Comparison of ENCODE assay signal across 30 mouse cellular contexts in genomic region chr3:92568752-92569151, GRCm38 (mm10). TPM values are rescaled to one million over a fixed set of nuclear protein-coding genes. Genes with fewer than 3 reads are reported as not detected.
DNase-seq lines count a peak whose midpoint lies in the region; ATAC-seq and TF ChIP-seq lines count a peak whose summit lies in the region.
"Had no signal": no experiment of that assay in that cellular context is flagged by ENCODE, and none has a peak within 500 bp of the region (broad histone marks: within the 10 kb centered on the region; RNA-seq: fewer than 3 reads in every experiment).

No protein-coding gene starts in this region.

- H3K36me3 ChIP-seq in lung, embryonic 16.5 days (ENCODE audit: control insufficient read depth, insufficient read depth, low read length) = no peaks in the 10 kb centered on the region
- H3K36me3 ChIP-seq: forebrain, embryonic 10.5 days had no signal

- no peak overlapping the region for H3K9ac ChIP-seq in lung, embryonic 16.5 days (ENCODE audit: low read length)
- H3K9ac ChIP-seq: forebrain, embryonic 13.5 days; hindbrain, embryonic 14.5 days had no signal

- peak; percentile 47; the same call in 1 of the 2 replicates for ATAC-seq in lung, embryonic 16.5 days (ENCODE audit: low read depth)
- ATAC-seq: activated CD4-positive, CD25-positive, alpha-beta regulatory T cell, adult 4 months; forebrain, embryonic 13.5 days; forebrain, embryonic 16.5 days had no signal

- intact Hi-C loops in left cerebral cortex, adult 2 months (cut with DNase I) = loop anchor here (10.0 kb wide), 1 partner anchor 336 kb away; no protein-coding TSS in a partner anchor
- intact Hi-C loops in heart, postnatal 25 days (cut with DNase I) = no loop called here

- 58% methylated on average over 2 of the region's 2 CpGs for WGBS in lung, embryonic 16.5 days

- no peak overlapping the region for H3K27ac ChIP-seq in lung, embryonic 16.5 days (ENCODE audit: low read length)
- no peak overlapping the region for H3K27ac ChIP-seq in left cerebral cortex, adult 2 months
- H3K27ac ChIP-seq: forebrain, embryonic 10.5 days; forebrain, embryonic 13.5 days; hindbrain, embryonic 14.5 days had no signal

- no peaks in the 10 kb centered on the region for H3K4me1 ChIP-seq in lung, embryonic 16.5 days (replicated peaks; ENCODE audit: control insufficient read depth, insufficient read depth, low read length)
- H3K4me1 ChIP-seq: forebrain, embryonic 13.5 days had no signal

- no peak overlapping the region for H3K4me3 ChIP-seq in lung, embryonic 16.5 days (ENCODE audit: low read length)
- H3K4me3 ChIP-seq in left cerebral cortex, adult 2 months = no peak overlapping the region
- H3K4me3 ChIP-seq: forebrain, embryonic 10.5 days; forebrain, embryonic 13.5 days had no signal

- no peak overlapping the region for H3K4me2 ChIP-seq in lung, embryonic 16.5 days (ENCODE audit: low read depth, low read length)
- H3K4me2 ChIP-seq: forebrain, embryonic 13.5 days; heart, embryonic 11.5 days; hindbrain, embryonic 14.5 days had no signal

- no peaks in the 10 kb centered on the region for H3K27me3 ChIP-seq in lung, embryonic 16.5 days (ENCODE audit: control insufficient read depth, insufficient read depth, low read depth, low read length)
- H3K27me3 ChIP-seq: forebrain, embryonic 13.5 days had no signal

- H3K9me3 ChIP-seq in lung, embryonic 16.5 days (ENCODE audit: control insufficient read depth, low read length) = no peaks in the 10 kb centered on the region
- H3K9me3 ChIP-seq: forebrain, embryonic 10.5 days; forebrain, embryonic 13.5 days had no signal

- no peak for TF ChIP-seq CTCF in left cerebral cortex, adult 2 months (IDR thresholded peaks at IDR 0.05)

- peak; percentile 61 to 72 for DNase-seq in lung, adult 18-20 months
- peak; percentile 44 for DNase-seq in lung, postnatal 14 days
- peak; percentile 47 to 74 for DNase-seq in lung, postnatal 4 days
- DNase-seq in left cerebral cortex, adult 2 months (ENCODE audit: extremely low spot score in 1 of 2, low spot score in 2 of 2) = no peak
- DNase-seq in layer of hippocampus, adult 8-10 months (ENCODE audit: low spot score in 2 of 2) = no peak
- no peak for DNase-seq in heart, postnatal 25 days (ENCODE audit: low spot score)
- DNase-seq: adrenal gland, adult 8-10 months; adrenal gland, postnatal 36 days; cerebellum, adult 18-20 months; cerebellum, adult 9-10 months; cerebellum, postnatal 14 days; gastrocnemius, postnatal 14 days; heart, adult 11 months; heart, postnatal 4 days had no signal

RNA-seq across cellular contexts. Expression of gene Ivl, which starts 4.8 kb away (rescaled TPM):
- polyA plus RNA-seq in lung, embryonic 16.5 days (2015; fragmentation: Nextera tagmentation; extraction: Ambion mirVana) = 0.64 TPM in 1 of 2 replicates, not detected in the other
- total RNA-seq in left cerebral cortex, adult 2 months (2021) = not detected
- not detected for total RNA-seq in layer of hippocampus, adult 8-10 months (2022)
- total RNA-seq in heart, postnatal 25 days (2021) = not detected
- total RNA-seq: adrenal gland, adult 8-10 months; adrenal gland, postnatal 36 days; gastrocnemius, adult 18-20 months; gastrocnemius, postnatal 14 days; gastrocnemius, postnatal 4 days; heart, adult 8-10 months; heart, postnatal 4 days had no signal
- polyA plus RNA-seq: activated CD4-positive, CD25-positive, alpha-beta regulatory T cell, adult 4 months; forebrain, embryonic 10.5 days; forebrain, embryonic 13.5 days; forebrain, embryonic 16.5 days; heart, embryonic 11.5 days; heart, embryonic 14.5 days; heart, postnatal 0 days; hindbrain, embryonic 11.5 days; hindbrain, embryonic 14.5 days had no signal

RNA-seq across cellular contexts. Expression of gene Smcp, which starts 20.0 kb away (rescaled TPM):
- not detected in 2 replicates for polyA plus RNA-seq in lung, embryonic 16.5 days (2015; fragmentation: Nextera tagmentation; extraction: Ambion mirVana)
- total RNA-seq in left cerebral cortex, adult 2 months (2021) = not detected
- total RNA-seq in layer of hippocampus, adult 8-10 months (2022) = not detected
- total RNA-seq in heart, postnatal 25 days (2021) = not detected
- total RNA-seq: adrenal gland, adult 8-10 months; adrenal gland, postnatal 36 days; ES-E14; gastrocnemius, adult 18-20 months; gastrocnemius, postnatal 14 days; gastrocnemius, postnatal 4 days; heart, adult 8-10 months; heart, postnatal 4 days had no signal
- polyA plus RNA-seq: activated CD4-positive, CD25-positive, alpha-beta regulatory T cell, adult 4 months; embryonic facial prominence, embryonic 11.5 days; embryonic facial prominence, embryonic 14.5 days; forebrain, embryonic 10.5 days; forebrain, embryonic 13.5 days; forebrain, embryonic 16.5 days; heart, embryonic 11.5 days; heart, embryonic 14.5 days; heart, postnatal 0 days; hindbrain, embryonic 11.5 days; hindbrain, embryonic 14.5 days had no signal

RNA-seq across cellular contexts. Expression of gene 2310046K23Rik, which starts 34.4 kb away (rescaled TPM):
- polyA plus RNA-seq in lung, embryonic 16.5 days (2015; fragmentation: Nextera tagmentation; extraction: Ambion mirVana) = not detected in 2 replicates
- not detected for total RNA-seq in left cerebral cortex, adult 2 months (2021)
- not detected for total RNA-seq in layer of hippocampus, adult 8-10 months (2022)
- total RNA-seq in heart, postnatal 25 days (2021) = not detected
- total RNA-seq: adrenal gland, adult 8-10 months; adrenal gland, postnatal 36 days; ES-E14; gastrocnemius, adult 18-20 months; gastrocnemius, postnatal 14 days; gastrocnemius, postnatal 4 days; heart, adult 8-10 months; heart, postnatal 4 days had no signal
- polyA plus RNA-seq: activated CD4-positive, CD25-positive, alpha-beta regulatory T cell, adult 4 months; embryonic facial prominence, embryonic 11.5 days; forebrain, embryonic 10.5 days; forebrain, embryonic 13.5 days; forebrain, embryonic 16.5 days; heart, embryonic 11.5 days; heart, embryonic 14.5 days; heart, postnatal 0 days; hindbrain, embryonic 11.5 days; hindbrain, embryonic 14.5 days had no signal

RNA-seq across cellular contexts. Expression of gene 2210017I01Rik, which starts 38.5 kb away (rescaled TPM):
- not detected in 2 replicates for polyA plus RNA-seq in lung, embryonic 16.5 days (2015; fragmentation: Nextera tagmentation; extraction: Ambion mirVana)
- not detected for total RNA-seq in left cerebral cortex, adult 2 months (2021)
- total RNA-seq in layer of hippocampus, adult 8-10 months (2022) = not detected
- total RNA-seq in heart, postnatal 25 days (2021) = not detected
- total RNA-seq: adrenal gland, adult 8-10 months; adrenal gland, postnatal 36 days; ES-E14; gastrocnemius, adult 18-20 months; gastrocnemius, postnatal 14 days; gastrocnemius, postnatal 4 days; heart, adult 8-10 months; heart, postnatal 4 days had no signal
- polyA plus RNA-seq: activated CD4-positive, CD25-positive, alpha-beta regulatory T cell, adult 4 months; embryonic facial prominence, embryonic 11.5 days; embryonic facial prominence, embryonic 14.5 days; forebrain, embryonic 10.5 days; forebrain, embryonic 13.5 days; forebrain, embryonic 16.5 days; heart, embryonic 11.5 days; heart, embryonic 14.5 days; heart, postnatal 0 days; hindbrain, embryonic 11.5 days; hindbrain, embryonic 14.5 days had no signal

RNA-seq across cellular contexts. Expression of gene Lce6a, which starts 52.7 kb away (rescaled TPM):
- polyA plus RNA-seq in lung, embryonic 16.5 days (2015; fragmentation: Nextera tagmentation; extraction: Ambion mirVana) = not detected in 2 replicates
- total RNA-seq in left cerebral cortex, adult 2 months (2021) = not detected
- total RNA-seq in layer of hippocampus, adult 8-10 months (2022) = not detected
- not detected for total RNA-seq in heart, postnatal 25 days (2021)
- total RNA-seq: adrenal gland, adult 8-10 months; adrenal gland, postnatal 36 days; ES-E14; gastrocnemius, adult 18-20 months; gastrocnemius, postnatal 14 days; gastrocnemius, postnatal 4 days; heart, adult 8-10 months; heart, postnatal 4 days had no signal
- polyA plus RNA-seq: activated CD4-positive, CD25-positive, alpha-beta regulatory T cell, adult 4 months; embryonic facial prominence, embryonic 11.5 days; embryonic facial prominence, embryonic 14.5 days; forebrain, embryonic 10.5 days; forebrain, embryonic 13.5 days; forebrain, embryonic 16.5 days; heart, embryonic 11.5 days; heart, embryonic 14.5 days; heart, postnatal 0 days; hindbrain, embryonic 11.5 days; hindbrain, embryonic 14.5 days had no signal

Comparison
In these comparisons a context has a peak if more than half of its experiments do, and no peak if none do; other contexts are left out.
1. DNase-seq: peak in lung, adult 18-20 months (2 of 2), lung, postnatal 14 days (single experiment) and lung, postnatal 4 days (2 of 2); none in left cerebral cortex, adult 2 months (0 of 2), layer of hippocampus, adult 8-10 months (0 of 2) and heart, postnatal 25 days (single experiment).